Mouse (Mus musculus) spleen, adult 2 months (tissue): ENCODE results near the gene Gm8439. TPM values are rescaled to one million over a fixed set of nuclear protein-coding genes. Genes with fewer than 3 reads are reported as not detected.

Source experiments
- DNase-seq, 2 experiments: peaks; one replicate each; pipeline versions ENCODE4 v3.0.0 to v3.0.0-alpha.2; 2012 to 2021; ENCODE audit warnings: low spot score in 2 of 2, low read depth in 1 of 2
- H3K27ac ChIP-seq: fragments of 200-500 bp; 2 replicates; pipeline ENCODE4 v1.5.1; 2012; ENCODE audit warnings: low read length, inconsistent platforms; ENCODE audit not compliant: insufficient read depth
- H3K27me3 ChIP-seq: fragments of 200-500 bp; 2 replicates; pipeline ENCODE4 v1.6.1; 2012; ENCODE audit warnings: mild to moderate bottlenecking, moderate library complexity, low read length, inconsistent platforms; ENCODE audit not compliant: control insufficient read depth, insufficient read depth
- H3K36me3 ChIP-seq: fragments of 200-500 bp; 2 replicates; pipeline ENCODE4 v1.6.1; 2012; ENCODE audit warnings: mild to moderate bottlenecking, low read length, inconsistent platforms; ENCODE audit not compliant: control insufficient read depth, insufficient read depth
- H3K4me1 ChIP-seq: fragments of 200-500 bp; 2 replicates; pipeline ENCODE4 v1.6.1; 2011; ENCODE audit warnings: inconsistent platforms; ENCODE audit not compliant: control insufficient read depth, insufficient read depth, insufficient read length
- H3K4me3 ChIP-seq: fragments of 200-500 bp; 2 replicates; pipeline ENCODE4 v1.5.1; 2011; ENCODE audit warnings: mild to moderate bottlenecking, inconsistent platforms; ENCODE audit not compliant: insufficient read depth, insufficient read length; ENCODE audit errors: extremely low read depth
- CTCF ChIP-seq: fragments of 200-500 bp; IDR thresholded peaks from 2 replicates; pipeline ENCODE4 v1.5.1; 2011; ENCODE audit warnings: mild to moderate bottlenecking, inconsistent platforms; ENCODE audit not compliant: insufficient read depth, insufficient read length, insufficient replicate concordance; ENCODE audit errors: extremely low read depth
- POLR2A ChIP-seq: fragments of 200-500 bp; IDR thresholded peaks from 2 replicates; pipeline ENCODE4 v1.6.1; 2011; ENCODE audit warnings: low read depth, low read length, inconsistent platforms
- WGBS: fragments of 180-500 bp; shearing (Covaris S2); methylation state at CpG from one replicate; pipeline ENCODE4 v1.1.7; 2018; 5-methylcytosine and 5-hydroxymethylcytosine counted together
- polyA plus RNA-seq: library from polyadenylated mRNA; depleted of rRNA; stranded (reverse); fragments of >200 nt; gene quantifications from 2 replicates; pipeline ENCODE4 v1.2.3, GENCODE M21; 2012

Gm8439 gene
- polyA plus RNA-seq, 1 experiment = not detected

GRCm38 (mm10) chr4:120602669-120603068, 14.1 kb downstream of the Gm8439 start:
- H3K4me3 ChIP-seq = no peak overlapping the region
- H3K4me1 ChIP-seq = no peaks in the 10 kb centered on the region
- H3K36me3 ChIP-seq = no peaks in the 10 kb centered on the region
- TF ChIP-seq CTCF (no peak), POLR2A (no peak)
- WGBS = 66% methylated on average over 3 of the region's 3 CpGs
- H3K27me3 ChIP-seq = no peaks in the 10 kb centered on the region
- no peak overlapping the region for H3K27ac ChIP-seq
- DNase-seq = no peak

GRCm38 (mm10) chr4:120606941-120607340, 18.4 kb downstream of the Gm8439 start:
- no peaks in the 10 kb centered on the region for H3K36me3 ChIP-seq
- H3K4me1 ChIP-seq = no peaks in the 10 kb centered on the region
- no peaks in the 10 kb centered on the region for H3K27me3 ChIP-seq
- TF ChIP-seq POLR2A (no peak), CTCF (no peak)
- H3K4me3 ChIP-seq = no peak overlapping the region
- DNase-seq = no peak
- WGBS = 76% methylated on average over 3 of the region's 3 CpGs
- H3K27ac ChIP-seq = no peak overlapping the region

GRCm38 (mm10) chr4:120611005-120611404, 22.5 kb downstream of the Gm8439 start:
- Histone ChIP-seq H3K27me3 (no peaks in the 10 kb centered on the region), H3K4me1 (no peaks in the 10 kb centered on the region), H3K27ac (no peak overlapping the region), H3K4me3 (no peak overlapping the region), H3K36me3 (no peaks in the 10 kb centered on the region)
- TF ChIP-seq POLR2A = no peak
- TF ChIP-seq CTCF = no peak
- DNase-seq = no peak
- WGBS = 95% methylated on average over 3 of the region's 3 CpGs

- H3K27ac ChIP-seq = no peak overlapping the region
- H3K4me1 ChIP-seq = no peaks in the 10 kb centered on the region
- no peak for DNase-seq
- TF ChIP-seq POLR2A = no peak
- no peak for TF ChIP-seq CTCF
- H3K36me3 ChIP-seq = no peaks in the 10 kb centered on the region
- 33% methylated on average over 9 of the region's 9 CpGs for WGBS
- no peaks in the 10 kb centered on the region for H3K27me3 ChIP-seq
- no peak overlapping the region for H3K4me3 ChIP-seq
These were observed 23.9 kb downstream of the Gm8439 start for GRCm38 (mm10) chr4:120612304-120613080.

GRCm38 (mm10) chr4:120613691-120614329, 25.3 kb downstream of the Gm8439 start:
- DNase-seq = no peak
- TF ChIP-seq POLR2A = no peak
- no peak for TF ChIP-seq CTCF
- WGBS = 46% methylated on average over 8 of the region's 8 CpGs
- H3K4me1 ChIP-seq = no peaks in the 10 kb centered on the region
- no peak overlapping the region for H3K4me3 ChIP-seq
- no peaks in the 10 kb centered on the region for H3K36me3 ChIP-seq
- H3K27ac ChIP-seq = peak overlapping the region; percentile 24; the same call in 1 of the 2 replicates
- H3K27me3 ChIP-seq = no peaks in the 10 kb centered on the region

- Histone ChIP-seq H3K27me3 (no peaks in the 10 kb centered on the region), H3K27ac (no peak overlapping the region), H3K4me1 (no peaks in the 10 kb centered on the region), H3K4me3 (no peak overlapping the region), H3K36me3 (no peaks in the 10 kb centered on the region)
- 71% methylated on average over 9 of the region's 9 CpGs for WGBS
- TF ChIP-seq CTCF (no peak), POLR2A (no peak)
- DNase-seq = no peak
These were observed 26.1 kb downstream of the Gm8439 start for GRCm38 (mm10) chr4:120614644-120615043.
